Mouse (Mus musculus): ENCODE measurements around the gene Abhd6. TPM values are rescaled to one million over a fixed set of nuclear protein-coding genes. Genes with fewer than 3 reads are reported as not detected.
A peak's percentile ranks its signal among the peaks of the same experiment; 100 is the strongest.

Gene Abhd6
- polyA plus RNA-seq, 1 experiment from 2014 or later: 36.7 TPM

DNA sequence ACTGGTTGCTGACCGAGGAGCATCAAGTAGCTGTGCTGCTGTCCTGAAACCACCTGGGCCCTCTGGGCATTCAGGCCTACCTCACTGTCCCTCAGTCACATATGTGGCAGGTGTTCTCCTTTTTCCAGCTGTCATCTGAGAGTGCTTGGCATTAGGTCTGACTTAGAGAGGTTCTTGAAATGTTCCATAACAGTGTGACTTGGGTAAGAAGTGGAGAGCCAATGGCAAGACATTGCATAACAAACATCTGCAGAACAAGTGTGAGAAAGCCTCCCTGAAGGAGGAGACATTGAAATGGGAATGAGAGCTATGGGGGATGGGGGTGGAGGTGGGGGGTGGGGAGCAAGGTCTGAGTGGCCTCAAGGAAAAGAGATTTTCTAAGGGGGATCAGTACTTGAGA is 80.2 kb downstream of the Abhd6 start:
- peaks cover 14% of the 10 kb centered on the region for H3K4me1 ChIP-seq (replicated peaks; ENCODE audit: control insufficient read depth, insufficient read depth, low read length)
- 86% methylated on average over 1 of the region's 1 CpGs for WGBS
- no peak for ATAC-seq

DNA sequence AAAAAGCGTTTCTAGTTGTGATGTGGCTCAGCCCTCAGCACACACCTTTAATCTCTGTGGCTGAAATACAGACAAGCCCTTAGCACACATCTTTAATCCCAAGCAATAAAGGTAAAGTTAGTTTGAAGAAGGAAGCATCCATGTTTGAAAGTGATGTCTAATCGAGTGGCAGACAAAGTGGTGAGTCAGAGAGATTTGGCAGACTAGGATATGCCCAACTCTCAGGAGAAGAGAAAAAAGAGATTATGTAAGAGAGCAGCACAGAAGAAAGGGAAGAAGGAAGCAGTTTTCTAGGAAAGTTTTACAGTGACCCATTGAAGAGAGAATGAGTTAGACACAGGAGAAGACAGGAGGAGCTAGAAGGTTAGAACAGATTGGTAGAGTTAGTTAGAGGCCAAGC is 86.3 kb downstream of the Abhd6 start:
- no peak for ATAC-seq
- WGBS: 91% methylated on average over 2 of the region's 2 CpGs
- no peak overlapping the region for H3K27ac ChIP-seq (ENCODE audit: low read length)
- H3K4me1 ChIP-seq (replicated peaks; ENCODE audit: control insufficient read depth, insufficient read depth, low read length): 0 out of 2 replicates have a peak, but pooled peaks cover 3% of the 10 kb centered on the region
- H3K9ac ChIP-seq (replicated peaks; ENCODE audit: low read depth, low read length): no peak overlapping the region
- no peaks in the 10 kb centered on the region for H3K27me3 ChIP-seq (replicated peaks; ENCODE audit: control insufficient read depth, insufficient read depth, low read length)
- no peak overlapping the region for H3K4me2 ChIP-seq (ENCODE audit: low read length)
- peaks cover 25% of the 10 kb centered on the region for H3K36me3 ChIP-seq (ENCODE audit: control insufficient read depth, insufficient read depth)
- no peak overlapping the region for H3K4me3 ChIP-seq (replicated peaks; ENCODE audit: low read length)
- no peaks in the 10 kb centered on the region for H3K9me3 ChIP-seq (ENCODE audit: control insufficient read depth, low read length)

More for the DNA sequence above, 80.2 kb downstream of the Abhd6 start:
- H3K36me3 ChIP-seq (ENCODE audit: control insufficient read depth, insufficient read depth): peaks cover 12% of the 10 kb centered on the region
- H3K9ac ChIP-seq (replicated peaks; ENCODE audit: low read depth, low read length): no peak overlapping the region
- H3K27me3 ChIP-seq (replicated peaks; ENCODE audit: control insufficient read depth, insufficient read depth, low read length): no peaks in the 10 kb centered on the region
- H3K9me3 ChIP-seq (ENCODE audit: control insufficient read depth, low read length): no peaks in the 10 kb centered on the region
- no peak overlapping the region for H3K4me3 ChIP-seq (replicated peaks; ENCODE audit: low read length)
- H3K4me2 ChIP-seq (ENCODE audit: low read length): no peak overlapping the region
- H3K27ac ChIP-seq (ENCODE audit: low read length): no peak overlapping the region

DNA sequence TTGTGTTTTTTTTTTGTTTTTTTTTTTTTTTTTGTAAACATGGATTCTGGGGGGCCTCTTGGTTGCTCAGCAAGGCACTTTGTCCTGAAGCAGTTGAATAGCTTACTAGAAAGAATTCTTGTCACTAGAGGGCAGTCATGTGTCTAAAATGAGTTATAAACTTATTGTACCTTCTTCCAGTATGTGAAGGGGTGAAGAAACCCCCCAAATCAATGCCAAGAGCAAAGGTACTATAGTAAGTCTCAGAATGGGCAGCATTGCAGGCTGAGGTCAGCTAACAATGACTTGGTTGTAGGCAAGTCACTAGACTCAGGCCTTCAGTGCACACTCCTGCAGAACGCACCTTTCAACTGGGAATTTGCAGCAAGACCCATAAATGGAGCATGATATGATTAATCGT is 89.9 kb downstream of the Abhd6 start:
- peak; percentile 29; the same call in 1 of the 2 replicates for ATAC-seq
- H3K9me3 ChIP-seq (ENCODE audit: control insufficient read depth, low read length): no peaks in the 10 kb centered on the region
- peaks cover 17% of the 10 kb centered on the region; the same call in 1 of the 2 replicates for H3K36me3 ChIP-seq (ENCODE audit: control insufficient read depth, insufficient read depth)
- no peak overlapping the region for H3K9ac ChIP-seq (replicated peaks; ENCODE audit: low read depth, low read length)
- 98% methylated on average over 2 of the region's 2 CpGs for WGBS
- H3K27ac ChIP-seq (ENCODE audit: low read length): no peak overlapping the region
- H3K27me3 ChIP-seq (replicated peaks; ENCODE audit: control insufficient read depth, insufficient read depth, low read length): no peaks in the 10 kb centered on the region
- no peak overlapping the region for H3K4me3 ChIP-seq (replicated peaks; ENCODE audit: low read length)
- no peak overlapping the region for H3K4me2 ChIP-seq (ENCODE audit: low read length)
- H3K4me1 ChIP-seq (replicated peaks; ENCODE audit: control insufficient read depth, insufficient read depth, low read length): peaks cover 6% of the 10 kb centered on the region; the same call in 1 of the 2 replicates

DNA sequence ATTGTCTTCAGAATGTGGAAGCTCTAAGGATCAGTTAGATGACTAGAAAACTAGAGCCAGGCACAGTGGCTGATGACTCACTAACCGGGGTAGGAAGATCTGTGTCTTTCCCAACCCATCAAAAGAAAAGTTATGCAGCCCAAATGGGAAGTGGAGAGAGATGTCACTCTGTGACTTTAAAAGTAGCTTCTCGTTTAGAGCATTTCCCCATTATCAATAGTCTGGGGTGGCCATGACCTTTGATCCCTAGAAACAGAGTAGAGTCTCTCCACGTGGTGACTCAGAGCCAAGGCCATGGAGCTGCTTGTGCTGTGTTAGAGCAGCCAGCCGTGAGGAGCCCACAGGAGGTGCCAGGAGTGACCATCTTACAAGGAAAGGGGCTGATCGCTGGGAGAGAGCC is 90.7 kb downstream of the Abhd6 start:
- H3K9ac ChIP-seq (replicated peaks; ENCODE audit: low read depth, low read length): no peak overlapping the region
- H3K4me1 ChIP-seq (replicated peaks; ENCODE audit: control insufficient read depth, insufficient read depth, low read length): peaks cover 6% of the 10 kb centered on the region; the same call in 1 of the 2 replicates
- H3K9me3 ChIP-seq (ENCODE audit: control insufficient read depth, low read length): no peaks in the 10 kb centered on the region
- peak; percentile 27 for ATAC-seq
- H3K36me3 ChIP-seq (ENCODE audit: control insufficient read depth, insufficient read depth): peaks cover 17% of the 10 kb centered on the region; the same call in 1 of the 2 replicates
- no peak overlapping the region for H3K4me2 ChIP-seq (ENCODE audit: low read length)
- no peaks in the 10 kb centered on the region for H3K27me3 ChIP-seq (replicated peaks; ENCODE audit: control insufficient read depth, insufficient read depth, low read length)
- H3K27ac ChIP-seq (ENCODE audit: low read length): no peak overlapping the region
- 34% methylated on average over 5 of the region's 5 CpGs for WGBS
- H3K4me3 ChIP-seq (replicated peaks; ENCODE audit: low read length): no peak overlapping the region

DNA sequence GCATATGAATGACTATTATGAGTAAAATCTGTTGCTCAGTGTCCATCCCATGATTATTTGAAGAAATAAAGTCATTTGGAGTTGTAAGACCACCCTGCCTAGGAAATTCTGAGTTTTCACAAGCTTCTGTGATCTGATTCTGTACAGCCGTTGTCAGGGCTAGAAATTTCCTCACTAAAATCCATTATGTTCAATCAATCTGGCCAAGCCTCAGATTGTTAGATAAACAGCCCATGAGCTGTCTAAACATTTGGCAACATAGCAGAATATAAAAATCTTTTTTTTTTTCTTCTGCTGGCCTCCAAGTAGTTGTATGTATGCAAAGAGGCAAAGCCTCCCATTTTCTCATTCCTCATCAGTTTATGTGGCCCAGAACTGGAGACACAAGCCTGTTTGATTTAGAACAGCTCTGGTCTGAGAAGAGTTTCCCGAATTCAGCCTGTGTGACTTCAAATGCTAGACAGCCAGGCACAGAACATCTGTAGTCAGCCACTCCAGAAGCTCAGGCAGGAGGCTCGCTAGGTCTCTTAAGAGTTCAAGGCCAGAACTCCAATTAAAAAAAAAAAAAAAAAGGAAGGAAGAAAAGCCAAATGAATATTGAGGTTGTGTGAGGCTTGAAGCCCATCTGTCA is 92.3 kb downstream of the Abhd6 start:
- peaks cover 17% of the 10 kb centered on the region for H3K4me1 ChIP-seq (replicated peaks; ENCODE audit: control insufficient read depth, insufficient read depth, low read length)
- ATAC-seq: no peak
- H3K9ac ChIP-seq (replicated peaks; ENCODE audit: low read depth, low read length): no peak overlapping the region
- H3K27me3 ChIP-seq (replicated peaks; ENCODE audit: control insufficient read depth, insufficient read depth, low read length): no peaks in the 10 kb centered on the region
- H3K4me2 ChIP-seq (ENCODE audit: low read length): no peak overlapping the region
- H3K9me3 ChIP-seq (ENCODE audit: control insufficient read depth, low read length): no peaks in the 10 kb centered on the region
- H3K27ac ChIP-seq (ENCODE audit: low read length): no peak overlapping the region
- no peak overlapping the region for H3K4me3 ChIP-seq (replicated peaks; ENCODE audit: low read length)
- 53% methylated on average over 3 of the region's 3 CpGs for WGBS
- H3K36me3 ChIP-seq (ENCODE audit: control insufficient read depth, insufficient read depth): peaks cover 8% of the 10 kb centered on the region; the same call in 1 of the 2 replicates

DNA sequence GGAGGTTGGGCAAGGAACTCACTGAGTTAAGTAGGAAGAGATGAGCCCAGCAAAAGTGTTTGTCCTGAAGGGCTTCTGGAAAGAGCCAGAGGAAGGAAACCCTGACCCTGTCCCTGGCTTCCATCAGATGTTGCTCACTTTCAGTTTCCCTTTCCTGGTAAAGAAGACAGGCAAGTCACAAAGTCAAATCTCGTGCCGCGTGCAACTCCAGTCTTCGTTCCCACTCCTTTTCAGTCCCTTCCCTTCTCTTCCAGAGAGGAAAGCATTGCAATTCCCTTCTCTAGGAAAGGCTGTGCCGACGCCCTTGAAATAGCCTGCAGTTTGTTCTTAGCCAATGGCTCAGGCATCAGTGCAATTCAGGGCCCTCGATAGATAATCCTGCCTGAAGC is 92.9 kb downstream of the Abhd6 start:
- WGBS: 80% methylated on average over 7 of the region's 7 CpGs
- no peak for ATAC-seq
- Histone ChIP-seq H3K4me2 (ENCODE audit: low read length) (no peak overlapping the region), H3K27me3 (replicated peaks; ENCODE audit: control insufficient read depth, insufficient read depth, low read length) (no peaks in the 10 kb centered on the region), H3K4me3 (replicated peaks; ENCODE audit: low read length) (no peak overlapping the region), H3K36me3 (ENCODE audit: control insufficient read depth, insufficient read depth) (peaks cover 3% of the 10 kb centered on the region; the same call in 1 of the 2 replicates), H3K4me1 (replicated peaks; ENCODE audit: control insufficient read depth, insufficient read depth, low read length) (peaks cover 18% of the 10 kb centered on the region), H3K27ac (ENCODE audit: low read length) (no peak overlapping the region), H3K9ac (replicated peaks; ENCODE audit: low read depth, low read length) (no peak overlapping the region), H3K9me3 (ENCODE audit: control insufficient read depth, low read length) (no peaks in the 10 kb centered on the region)

DNA sequence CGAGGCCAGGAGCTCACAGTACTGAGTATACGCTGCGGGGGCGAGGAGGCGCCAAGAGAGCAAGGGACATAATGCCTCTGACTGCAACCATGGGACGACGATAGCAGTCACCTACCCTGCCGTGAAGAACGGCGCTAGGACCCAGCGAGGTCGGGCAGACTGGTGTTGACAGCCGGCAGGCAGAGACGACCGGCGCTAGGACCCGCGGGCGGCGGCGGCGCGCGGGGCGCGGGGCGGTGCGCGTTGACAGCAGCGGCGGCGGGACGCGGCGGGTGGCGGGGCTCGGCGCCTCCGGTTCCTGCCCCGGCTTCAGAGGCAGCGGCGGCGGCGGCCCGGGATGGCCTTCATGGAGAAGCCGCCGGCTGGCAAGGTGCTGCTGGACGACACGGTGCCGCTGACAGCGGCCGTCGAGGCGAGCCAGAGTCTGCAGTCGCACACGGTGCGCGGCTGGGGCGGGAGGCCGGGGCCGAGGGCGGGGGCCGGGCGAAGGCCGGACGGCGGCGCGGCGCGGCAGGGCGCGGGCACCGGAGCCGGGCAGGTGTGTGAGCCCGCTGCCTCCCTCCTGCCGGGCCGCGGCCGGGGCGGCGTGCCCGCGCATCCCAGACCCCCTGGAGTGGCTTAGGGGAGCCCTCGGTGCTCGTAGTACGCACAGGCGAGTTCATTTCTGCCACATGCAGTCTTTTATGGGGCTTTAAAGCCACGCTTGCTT is 95.4 kb downstream of the Abhd6 start, which contains the start of gene Pxk:
Pxk (plus strand) TSS at position 234 of the 709 bp plus-strand sequence.
- Histone ChIP-seq H3K36me3 (ENCODE audit: control insufficient read depth, insufficient read depth) (no peaks in the 10 kb centered on the region), H3K27ac (ENCODE audit: low read length) (peak within 1 kb of the TSS; percentile 42; the same call in 1 of the 2 replicates), H3K9me3 (ENCODE audit: control insufficient read depth, low read length) (no peaks in the 10 kb centered on the region), H3K9ac (replicated peaks; ENCODE audit: low read depth, low read length) (peak within 1 kb of the TSS; percentile 78), H3K4me2 (ENCODE audit: low read length) (peak within 1 kb of the TSS; percentile 48), H3K27me3 (replicated peaks; ENCODE audit: control insufficient read depth, insufficient read depth, low read length) (no peaks in the 10 kb centered on the region), H3K4me1 (replicated peaks; ENCODE audit: control insufficient read depth, insufficient read depth, low read length) (peaks cover 23% of the 10 kb centered on the region), H3K4me3 (replicated peaks; ENCODE audit: low read length) (peak within 1 kb of the TSS; percentile 69)
- peak; percentile 96 for ATAC-seq
- WGBS: under 1% methylated on average over 60 of the region's 89 CpGs

DNA sequence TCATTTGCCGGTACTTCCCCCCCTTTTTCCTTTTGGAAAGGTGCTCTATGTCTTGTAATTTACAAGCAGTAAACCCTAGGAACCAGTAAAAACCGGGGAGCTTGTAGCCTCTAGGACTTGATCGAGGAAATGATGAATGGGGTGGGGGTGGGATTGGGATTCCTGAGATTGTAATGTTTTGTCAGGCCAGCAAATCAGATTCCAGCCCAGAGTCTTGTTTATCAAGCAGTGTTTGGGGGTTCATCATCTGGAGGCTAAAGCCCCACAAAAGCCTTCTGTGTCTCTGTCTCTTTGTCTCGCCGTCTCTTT is 95.9 kb downstream of the Abhd6 start:
- 2% methylated on average over 5 of the region's 5 CpGs for WGBS
- peak; percentile 19; the same call in 1 of the 2 replicates for ATAC-seq

DNA sequence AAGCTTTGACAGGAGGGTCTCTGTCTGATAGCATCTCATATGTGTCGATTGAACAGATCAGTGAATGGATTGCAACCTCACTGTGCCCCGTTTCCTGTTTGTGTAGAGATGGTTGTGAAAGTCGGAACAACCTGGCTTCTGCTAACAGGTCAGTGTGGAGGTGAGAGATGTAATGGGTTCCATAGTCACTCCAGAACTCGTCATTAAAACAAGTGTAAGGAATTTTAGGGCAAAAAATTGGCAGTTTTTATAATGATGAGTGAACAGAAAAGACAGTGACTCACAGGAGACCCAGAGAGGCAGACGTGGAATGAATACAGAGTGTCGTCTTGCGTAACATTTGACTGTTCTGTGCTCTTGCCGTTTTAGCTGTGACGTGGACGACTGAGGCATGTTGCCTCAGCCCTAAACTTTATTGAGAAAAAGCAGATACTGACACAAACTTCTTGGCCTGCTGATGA is 96.9 kb downstream of the Abhd6 start:
- 73% methylated on average over 10 of the region's 10 CpGs for WGBS
- no peak for ATAC-seq
- no peak overlapping the region for H3K9ac ChIP-seq (replicated peaks; ENCODE audit: low read depth, low read length)

More for the DNA sequence above, 95.9 kb downstream of the Abhd6 start:
- Histone ChIP-seq H3K9me3 (ENCODE audit: control insufficient read depth, low read length) (no peaks in the 10 kb centered on the region), H3K36me3 (ENCODE audit: control insufficient read depth, insufficient read depth) (no peaks in the 10 kb centered on the region), H3K27ac (ENCODE audit: low read length) (peak overlapping the region; percentile 42; the same call in 1 of the 2 replicates), H3K9ac (replicated peaks; ENCODE audit: low read depth, low read length) (peak overlapping the region; percentile 78), H3K4me1 (replicated peaks; ENCODE audit: control insufficient read depth, insufficient read depth, low read length) (peaks cover 25% of the 10 kb centered on the region), H3K4me3 (replicated peaks; ENCODE audit: low read length) (peak overlapping the region; percentile 69), H3K27me3 (replicated peaks; ENCODE audit: control insufficient read depth, insufficient read depth, low read length) (no peaks in the 10 kb centered on the region), H3K4me2 (ENCODE audit: low read length) (peak overlapping the region; percentile 48)

More for the DNA sequence above, 96.9 kb downstream of the Abhd6 start:
- Histone ChIP-seq H3K27me3 (replicated peaks; ENCODE audit: control insufficient read depth, insufficient read depth, low read length) (no peaks in the 10 kb centered on the region), H3K4me3 (replicated peaks; ENCODE audit: low read length) (peak overlapping the region; percentile 10), H3K9me3 (ENCODE audit: control insufficient read depth, low read length) (no peaks in the 10 kb centered on the region), H3K4me2 (ENCODE audit: low read length) (peak overlapping the region; percentile 48), H3K4me1 (replicated peaks; ENCODE audit: control insufficient read depth, insufficient read depth, low read length) (peaks cover 24% of the 10 kb centered on the region), H3K36me3 (ENCODE audit: control insufficient read depth, insufficient read depth) (no peaks in the 10 kb centered on the region), H3K27ac (ENCODE audit: low read length) (no peak overlapping the region)
